Mouse (Mus musculus) B cell, adult 67 days (primary cell): Measurements from ENCODE around the gene Exosc2. TPM values are rescaled to one million over a fixed set of nuclear protein-coding genes. Genes with fewer than 3 reads are reported as not detected.

Experiments
- total RNA-seq, 2 experiments: library from RNA; stranded (reverse); gene quantifications; 4 replicates each; pipeline ENCODE4 v1.2.4; 2023

Exosc2 gene
- total RNA-seq = 10 to 100 TPM; 46.8 to 50.8 TPM

GRCm38 (mm10) chr2:31670551-31671035 is at the start of gene Exosc2:
TSS of gene Exosc2 (plus strand) at chr2:31670715.

GRCm38 (mm10) chr2:31639901-31640608 is 30.5 kb upstream of the Exosc2 start, which contains the start of gene Prdm12:
TSS of gene Prdm12 (plus strand) at chr2:31640037.

GRCm38 (mm10) chr2:31688074-31688925 is 17.8 kb downstream of the Exosc2 start, which contains the start of gene Abl1:
TSS of gene Abl1 (plus strand) at chr2:31688376.

Other genes starting within 250 kb of the Exosc2 start
- gene Ass1, start 200.5 kb upstream of the Exosc2 start, total RNA-seq = 10 to 100 TPM; 19.1 to 20.5 TPM
- 10 to 100 TPM; 14.2 to 18.3 TPM for gene Fubp3, start 98.1 kb upstream of the Exosc2 start, total RNA-seq
- not detected for gene Prdm12, start 30.7 kb upstream of the Exosc2 start, total RNA-seq
- 10 to 100 TPM; 79.6 to 81.9 TPM for gene Abl1, start 17.7 kb downstream of the Exosc2 start, total RNA-seq
- 1 to 10 TPM in 1 of 2 experiments, under 1 TPM in 1; 0.92 to 2.6 TPM for gene Qrfp, start 139.9 kb downstream of the Exosc2 start, total RNA-seq
- gene Fibcd1, start 175.3 kb downstream of the Exosc2 start, total RNA-seq = not detected
- gene Lamc3, start 216.6 kb downstream of the Exosc2 start, total RNA-seq = not detected